15 mouse cellular contexts compared by ENCODE assay signal in genomic region chr12:77698088-77698487, GRCm38 (mm10).
DNase-seq lines count a peak whose midpoint lies in the region; ATAC-seq and TF ChIP-seq lines count a peak whose summit lies in the region.
"Had no signal": no experiment of that assay in that cellular context is flagged by ENCODE, and none has a peak within 500 bp of the region (broad histone marks: within the 10 kb centered on the region; RNA-seq: fewer than 3 reads in every experiment).

No protein-coding gene starts in this region.

- TF ChIP-seq CTCF in cerebellum, adult 2 months (IDR thresholded peaks at IDR 0.05; ENCODE audit: borderline replicate concordance, insufficient read depth, low read depth, low read length), result no peak
- no peak for TF ChIP-seq CTCF in CH12.LX (conservative IDR thresholded peaks at IDR 0.05 in 1 of 2, IDR thresholded peaks at IDR 0.05 in 1 of 2; ENCODE audit: low read depth in 2 of 2, low read length in 2 of 2)
- TF ChIP-seq CTCF in liver, postnatal 0 days (IDR thresholded peaks at IDR 0.05; ENCODE audit: low read depth), result no peak

- no peak overlapping the region for H3K4me2 ChIP-seq in hindbrain, embryonic 16.5 days (ENCODE audit: low read length)
- H3K4me2 ChIP-seq in hindbrain, embryonic 12.5 days (replicated peaks), result no peak overlapping the region
- H3K4me2 ChIP-seq in CH12.LX (ENCODE audit: insufficient read depth, low read depth, poor library complexity, severe bottlenecking), result peak overlapping the region; percentile 45; the same call in 1 of the 2 replicates
- H3K4me2 ChIP-seq in liver, postnatal 0 days (ENCODE audit: low read depth, low read length), result no peak overlapping the region
- H3K4me2 ChIP-seq: limb, embryonic 12.5 days had no signal

- no peak for TF ChIP-seq POLR2A in cerebellum, adult 2 months (IDR thresholded peaks at IDR 0.05; ENCODE audit: borderline replicate concordance, insufficient read depth, low read length)
- TF ChIP-seq POLR2A in CH12.LX (IDR thresholded peaks at IDR 0.05; ENCODE audit: low read depth, low read length), result no peak

- no peak overlapping the region for H3K4me3 ChIP-seq in cerebellum, adult 2 months (replicated peaks; ENCODE audit: insufficient read depth, low read depth, low read length)
- no peak overlapping the region for H3K4me3 ChIP-seq in hindbrain, embryonic 16.5 days (ENCODE audit: low read length)
- no peak overlapping the region for H3K4me3 ChIP-seq in hindbrain, embryonic 12.5 days
- H3K4me3 ChIP-seq in CH12.LX (replicated peaks in 1 of 3; ENCODE audit: low read depth in 2 of 3, low read length in 2 of 3, poor library complexity in 1 of 3), result no peak overlapping the region
- H3K4me3 ChIP-seq in liver, postnatal 0 days (ENCODE audit: low read depth, low read length), result no peak overlapping the region
- H3K4me3 ChIP-seq: limb, embryonic 12.5 days; megakaryocyte, embryonic 14.5 days; myocyte had no signal

- TF ChIP-seq RAD21 in CH12.LX (IDR thresholded peaks at IDR 0.05; ENCODE audit: low read depth, low read length), result no peak

- H3K27ac ChIP-seq in cerebellum, adult 2 months (ENCODE audit: insufficient read depth, low read length), result no peak overlapping the region
- no peak overlapping the region for H3K27ac ChIP-seq in hindbrain, embryonic 16.5 days (ENCODE audit: low read depth, low read length)
- no peak overlapping the region for H3K27ac ChIP-seq in hindbrain, embryonic 12.5 days
- no peak overlapping the region for H3K27ac ChIP-seq in CH12.LX (ENCODE audit: insufficient read depth, low read depth)
- no peak overlapping the region for H3K27ac ChIP-seq in liver, postnatal 0 days (ENCODE audit: low read depth)
- H3K27ac ChIP-seq: limb, embryonic 12.5 days had no signal

- no peaks in the 10 kb centered on the region for H3K36me3 ChIP-seq in hindbrain, embryonic 16.5 days (ENCODE audit: control insufficient read depth, insufficient read depth, low read length)
- H3K36me3 ChIP-seq in hindbrain, embryonic 12.5 days, result no peaks in the 10 kb centered on the region
- no peaks in the 10 kb centered on the region for H3K36me3 ChIP-seq in CH12.LX (replicated peaks in 1 of 2; ENCODE audit: control insufficient read depth in 1 of 2, insufficient read depth in 1 of 2, low read length in 1 of 2)
- no peaks in the 10 kb centered on the region for H3K36me3 ChIP-seq in liver, postnatal 0 days (replicated peaks; ENCODE audit: insufficient read depth, low read length)
- H3K36me3 ChIP-seq: limb, embryonic 12.5 days had no signal

- H3K4me1 ChIP-seq in cerebellum, adult 2 months (ENCODE audit: control insufficient read depth, insufficient read depth, low read length), result peaks cover 15% of the 10 kb centered on the region
- H3K4me1 ChIP-seq in hindbrain, embryonic 16.5 days (ENCODE audit: control insufficient read depth, insufficient read depth, low read depth, low read length), result no peaks in the 10 kb centered on the region
- peaks cover 15% of the 10 kb centered on the region for H3K4me1 ChIP-seq in hindbrain, embryonic 12.5 days
- peaks cover 9 to 29% of the 10 kb centered on the region in 2 experiments for H3K4me1 ChIP-seq in CH12.LX (ENCODE audit: control insufficient read depth in 1 of 2, insufficient read depth in 2 of 2)
- H3K4me1 ChIP-seq in liver, postnatal 0 days (ENCODE audit: insufficient read depth), result no peaks in the 10 kb centered on the region
- H3K4me1 ChIP-seq: megakaryocyte, embryonic 14.5 days had no signal

- H3K9me3 ChIP-seq in hindbrain, embryonic 16.5 days (ENCODE audit: control insufficient read depth, low read length), result no peaks in the 10 kb centered on the region
- no peaks in the 10 kb centered on the region for H3K9me3 ChIP-seq in hindbrain, embryonic 12.5 days (replicated peaks)
- no peaks in the 10 kb centered on the region for H3K9me3 ChIP-seq in CH12.LX (replicated peaks; ENCODE audit: low read length)
- no peaks in the 10 kb centered on the region for H3K9me3 ChIP-seq in liver, postnatal 0 days (ENCODE audit: low read length)
- H3K9me3 ChIP-seq: limb, embryonic 12.5 days; megakaryocyte, embryonic 14.5 days had no signal

- ATAC-seq in hindbrain, embryonic 16.5 days, result 0 out of 2 replicates have a peak, but pooled peaks have one; percentile 42
- no peak for ATAC-seq in hindbrain, embryonic 12.5 days (ENCODE audit: low FRiP score)
- ATAC-seq in liver, postnatal 0 days, result no peak

- TF ChIP-seq EP300 in CH12.LX (IDR thresholded peaks at IDR 0.05; ENCODE audit: low read length), result 0 out of 2 replicates have a peak, but pooled peaks have one; percentile 13
- TF ChIP-seq EP300 in liver, postnatal 0 days (IDR thresholded peaks at IDR 0.05; ENCODE audit: low read depth), result no peak

- in situ Hi-C loops in CH12.LX (cut with MboI; ENCODE audit: low pct_ligation_motif_present, low pct_unique_long_range_greater_than_20kb, low sequenced_read_pairs), result no loop called here

- H3K27me3 ChIP-seq in cerebellum, adult 2 months (ENCODE audit: control insufficient read depth, insufficient read depth, low read length), result no peaks in the 10 kb centered on the region
- H3K27me3 ChIP-seq in hindbrain, embryonic 16.5 days (replicated peaks; ENCODE audit: control insufficient read depth, insufficient read depth, low read length), result no peaks in the 10 kb centered on the region
- no peaks in the 10 kb centered on the region for H3K27me3 ChIP-seq in hindbrain, embryonic 12.5 days
- H3K27me3 ChIP-seq in CH12.LX (replicated peaks), result no peaks in the 10 kb centered on the region
- H3K27me3 ChIP-seq in liver, postnatal 0 days (ENCODE audit: insufficient read depth, low read length), result no peaks in the 10 kb centered on the region
- H3K27me3 ChIP-seq: limb, embryonic 12.5 days; megakaryocyte, embryonic 14.5 days had no signal

- DNase-seq in cerebellum, postnatal 10 days, result peak; percentile 21 to 32
- DNase-seq in cerebellum, adult 2 months, result no peak
- DNase-seq in CH12.LX (ENCODE audit: extremely low read depth), result peak; percentile 80
- DNase-seq in heart, postnatal 14 days, result peak; percentile 40 to 47
- no peak for DNase-seq in liver, postnatal 0 days
- DNase-seq in left cerebral cortex, postnatal 14 days (ENCODE audit: low spot score in 2 of 2), result no peak
- DNase-seq: adrenal gland, postnatal 25 days; cerebellum, adult 11-12 months; lung, adult 2 months; right cerebral cortex, postnatal 4 days had no signal

- H3K9ac ChIP-seq in hindbrain, embryonic 16.5 days (ENCODE audit: low read depth, low read length), result no peak overlapping the region
- H3K9ac ChIP-seq in hindbrain, embryonic 12.5 days, result no peak overlapping the region
- no peak overlapping the region for H3K9ac ChIP-seq in CH12.LX (ENCODE audit: insufficient read depth, low read depth)
- H3K9ac ChIP-seq in liver, postnatal 0 days (replicated peaks), result no peak overlapping the region
- H3K9ac ChIP-seq: limb, embryonic 12.5 days had no signal

- 52% methylated on average over 7 of the region's 7 CpGs for WGBS in cerebellum, adult 2 months
- WGBS in hindbrain, embryonic 16.5 days, result 63% methylated on average over 7 of the region's 7 CpGs
- WGBS in hindbrain, embryonic 12.5 days, result 62% methylated on average over 7 of the region's 7 CpGs
- 67% methylated on average over 7 of the region's 7 CpGs for WGBS in liver, postnatal 0 days (ENCODE audit: insufficient replicate concordance)

- no peaks in the 10 kb centered on the region for H3K79me2 ChIP-seq in CH12.LX (replicated peaks; ENCODE audit: control insufficient read depth, extremely low read depth, insufficient read depth, poor library complexity, severe bottlenecking)

- intact Hi-C loops in heart, postnatal 14 days (cut with DNase I), result no loop called here
- intact Hi-C loops in left cerebral cortex, postnatal 14 days (cut with DNase I), result no loop called here

- dilution Hi-C loops in CH12.LX (cut with MboI; ENCODE audit: extremely low pct_ligation_motif_present, extremely low pct_unique_long_range_greater_than_20kb, low sequenced_read_pairs), result no loop called here

TF ChIP-seq in CH12.LX, 34 proteins besides CTCF, POLR2A, EP300 and RAD21:
- TF ChIP-seq TBP (conservative IDR thresholded peaks at IDR 0.05; ENCODE audit: low read depth, low read length) (peak; percentile 45; the same call in 1 of the 2 replicates), ETS1 (conservative IDR thresholded peaks at IDR 0.05; ENCODE audit: low read depth, low read length) (no peak)

Comparison
In these comparisons a context has a peak if more than half of its experiments do, and no peak if none do; other contexts are left out.
1. DNase-seq: peak in cerebellum, postnatal 10 days (2 of 2), CH12.LX (single experiment) and heart, postnatal 14 days (2 of 2); none in cerebellum, adult 2 months (0 of 2), liver, postnatal 0 days (single experiment) and left cerebral cortex, postnatal 14 days (0 of 2).